Mouse (Mus musculus) stomach, postnatal 0 days (tissue): ENCODE measurements at regions not wholly inside any gene's neighbourhood (a gene's known extent, or its start where the extent isn't known, plus 50 kb on each side); places are given as distances from the start of the nearest gene placed in this dataset.

Experiments used
- ATAC-seq: fragments of 200-750 bp; cut with Nextera tagmentation; 2 replicates; pipeline ENCODE4 v1.8.0; 2017; ENCODE audit not compliant: low FRiP score, low TSS enrichment
- DNase-seq: peaks from one replicate; pipeline ENCODE4 v3.0.0-alpha.2; 2016; ENCODE audit warnings: low spot score
- H3K27ac ChIP-seq: fragments of 300-500 bp; sonication (generic); replicated peaks from 2 replicates; pipeline ENCODE4 v1.5.1; 2014; ENCODE audit warnings: mild to moderate bottlenecking, control low read depth
- H3K27me3 ChIP-seq: fragments of 300-500 bp; sonication (generic); 2 replicates; pipeline ENCODE4 v1.6.1; 2014; ENCODE audit warnings: low read length; ENCODE audit not compliant: control insufficient read depth, insufficient read depth
- H3K36me3 ChIP-seq: fragments of 300-500 bp; sonication (generic); 2 replicates; pipeline ENCODE4 v1.6.1; 2014; ENCODE audit warnings: low read length, mixed read lengths; ENCODE audit not compliant: control insufficient read depth, insufficient read depth
- H3K4me1 ChIP-seq: fragments of 300-500 bp; sonication (generic); replicated peaks from 2 replicates; pipeline ENCODE4 v1.6.1; 2014; ENCODE audit warnings: antibody characterized with exemption; ENCODE audit not compliant: control insufficient read depth, insufficient read depth
- H3K4me2 ChIP-seq: fragments of 300-500 bp; sonication (generic); replicated peaks from 2 replicates; pipeline ENCODE4 v1.6.1; 2014; ENCODE audit warnings: low read depth, mild to moderate bottlenecking, control low read depth, moderate library complexity
- H3K4me3 ChIP-seq: fragments of 300-500 bp; sonication (generic); 2 replicates; pipeline ENCODE4 v1.5.1; 2014; ENCODE audit warnings: low read depth, low read length, control low read depth
- H3K9ac ChIP-seq: fragments of 300-500 bp; sonication (generic); 2 replicates; pipeline ENCODE4 v1.6.1; 2014; ENCODE audit warnings: mild to moderate bottlenecking, low read length, control low read depth, mixed read lengths
- H3K9me3 ChIP-seq: fragments of 300-500 bp; sonication (generic); 2 replicates; pipeline ENCODE4 v1.6.1; 2016; ENCODE audit warnings: low read length; ENCODE audit not compliant: control insufficient read depth
- CTCF ChIP-seq: IDR thresholded peaks from 2 replicates; pipeline ENCODE4 v1.5.1; 2016; ENCODE audit warnings: antibody characterized with exemption, low read depth, mild to moderate bottlenecking, moderate library complexity
- EP300 ChIP-seq: optimal IDR thresholded peaks from 2 replicates; pipeline ENCODE3; 2016; ENCODE audit warnings: antibody characterized with exemption
- WGBS: fragments of 180-500 bp; shearing (Covaris S2); extraction: QIAGEN DNeasy Blood & Tissue Kit; methylation state at CpG from one replicate; pipeline ENCODE4 v1.1.7; 2014; 5-methylcytosine and 5-hydroxymethylcytosine counted together

GRCm38 (mm10) chr4:82056671-82057070 lies 614.1 kb upstream of the Mpdz start:
- no peak overlapping the region for H3K4me3 ChIP-seq
- no peak overlapping the region for H3K4me2 ChIP-seq
- ATAC-seq (no peak), DNase-seq (no peak)
- H3K9me3 ChIP-seq: no peaks in the 10 kb centered on the region
- H3K27me3 ChIP-seq: no peaks in the 10 kb centered on the region
- WGBS: 80% methylated on average over 1 of the region's 1 CpGs
- H3K27ac ChIP-seq: no peak overlapping the region
- no peaks in the 10 kb centered on the region for H3K4me1 ChIP-seq
- no peaks in the 10 kb centered on the region for H3K36me3 ChIP-seq
- no peak overlapping the region for H3K9ac ChIP-seq
- no peak for TF ChIP-seq EP300
- TF ChIP-seq CTCF: no peak

- no peak overlapping the region for H3K4me2 ChIP-seq
- no peak for TF ChIP-seq EP300
- TF ChIP-seq CTCF: no peak
- no peak overlapping the region for H3K4me3 ChIP-seq
- no peak for DNase-seq
- 77% methylated on average over 2 of the region's 2 CpGs for WGBS
- no peak overlapping the region for H3K9ac ChIP-seq
- H3K36me3 ChIP-seq: no peaks in the 10 kb centered on the region
- H3K9me3 ChIP-seq: no peaks in the 10 kb centered on the region
- H3K4me1 ChIP-seq: no peaks in the 10 kb centered on the region
- H3K27me3 ChIP-seq: no peaks in the 10 kb centered on the region
- ATAC-seq: no peak
- H3K27ac ChIP-seq: no peak overlapping the region
Observed at GRCm38 (mm10) chr4:82048171-82048570, 605.6 kb upstream of the Mpdz start.

GRCm38 (mm10) chr4:82037473-82037872 lies 594.9 kb upstream of the Mpdz start:
- TF ChIP-seq CTCF (no peak), EP300 (no peak)
- Histone ChIP-seq H3K4me2 (no peak overlapping the region), H3K27ac (no peak overlapping the region), H3K27me3 (no peaks in the 10 kb centered on the region), H3K9me3 (no peaks in the 10 kb centered on the region), H3K4me3 (no peak overlapping the region), H3K36me3 (no peaks in the 10 kb centered on the region), H3K9ac (no peak overlapping the region), H3K4me1 (peaks cover 4% of the 10 kb centered on the region; the same call in 1 of the 2 replicates)
- ATAC-seq (no peak), DNase-seq (no peak)
- WGBS: 78% methylated on average over 1 of the region's 1 CpGs

GRCm38 (mm10) chr4:82035074-82035703 lies 592.6 kb upstream of the Mpdz start:
- ATAC-seq (peak; percentile 64), DNase-seq (no peak)
- H3K9me3 ChIP-seq: no peaks in the 10 kb centered on the region
- WGBS: 27% methylated on average over 3 of the region's 3 CpGs
- TF ChIP-seq EP300: no peak
- TF ChIP-seq CTCF: no peak
- no peaks in the 10 kb centered on the region for H3K36me3 ChIP-seq
- H3K4me2 ChIP-seq: no peak overlapping the region
- peaks cover 4% of the 10 kb centered on the region; the same call in 1 of the 2 replicates for H3K4me1 ChIP-seq
- no peak overlapping the region for H3K9ac ChIP-seq
- no peak overlapping the region for H3K27ac ChIP-seq
- H3K27me3 ChIP-seq: no peaks in the 10 kb centered on the region
- H3K4me3 ChIP-seq: no peak overlapping the region

- no peak for TF ChIP-seq CTCF
- no peak for TF ChIP-seq EP300
- 83% methylated on average over 9 of the region's 9 CpGs for WGBS
- no peak for DNase-seq
Observed at GRCm38 (mm10) chr4:82029237-82029636, 586.6 kb upstream of the Mpdz start.

GRCm38 (mm10) chr4:82027447-82027881 lies 584.8 kb upstream of the Mpdz start:
- no peak overlapping the region for H3K4me2 ChIP-seq
- DNase-seq (no peak), ATAC-seq (no peak)
- no peaks in the 10 kb centered on the region for H3K27me3 ChIP-seq
- H3K36me3 ChIP-seq: no peaks in the 10 kb centered on the region
- H3K4me1 ChIP-seq: no peaks in the 10 kb centered on the region
- H3K9me3 ChIP-seq: no peaks in the 10 kb centered on the region
- 65% methylated on average over 9 of the region's 9 CpGs for WGBS
- no peak for TF ChIP-seq CTCF
- no peak for TF ChIP-seq EP300
- H3K9ac ChIP-seq: no peak overlapping the region
- no peak overlapping the region for H3K4me3 ChIP-seq
- no peak overlapping the region for H3K27ac ChIP-seq

More at GRCm38 (mm10) chr4:82029237-82029636, 586.6 kb upstream of the Mpdz start:
- Histone ChIP-seq H3K27me3 (no peaks in the 10 kb centered on the region), H3K4me1 (no peaks in the 10 kb centered on the region), H3K4me3 (no peak overlapping the region), H3K9ac (no peak overlapping the region), H3K4me2 (no peak overlapping the region), H3K9me3 (no peaks in the 10 kb centered on the region), H3K27ac (no peak overlapping the region), H3K36me3 (no peaks in the 10 kb centered on the region)
- ATAC-seq: no peak
